Mouse (Mus musculus) heart, embryonic 11.5 days (tissue): Measurements from ENCODE around the gene Adh7. TPM values are rescaled to one million over a fixed set of nuclear protein-coding genes. Genes with fewer than 3 reads are reported as not detected.

Source experiments
- ATAC-seq: fragments of 200-750 bp; cut with Nextera tagmentation; replicated peaks from 2 replicates; pipeline ENCODE4 v1.8.0; 2017; ENCODE audit warnings: moderate library complexity; ENCODE audit not compliant: insufficient number of reproducible peaks, low FRiP score, low TSS enrichment
- H3K27ac ChIP-seq: fragments of 300-500 bp; sonication (generic); 2 replicates; pipeline ENCODE4 v1.5.1; 2014; ENCODE audit warnings: mild to moderate bottlenecking, low read depth, low read length
- H3K27me3 ChIP-seq: fragments of 300-500 bp; sonication (generic); 2 replicates; pipeline ENCODE4 v1.6.1; 2014; ENCODE audit warnings: mild to moderate bottlenecking, low read length, mixed read lengths; ENCODE audit not compliant: control insufficient read depth, insufficient read depth
- H3K36me3 ChIP-seq: fragments of 300-500 bp; sonication (generic); 2 replicates; pipeline ENCODE4 v1.6.1; 2014; ENCODE audit warnings: mild to moderate bottlenecking, low read length, moderate library complexity, mixed read lengths; ENCODE audit not compliant: control insufficient read depth, insufficient read depth
- H3K4me1 ChIP-seq: fragments of 300-500 bp; sonication (generic); 2 replicates; pipeline ENCODE4 v1.6.1; 2014; ENCODE audit warnings: low read length; ENCODE audit not compliant: control insufficient read depth, insufficient read depth
- H3K4me2 ChIP-seq: fragments of 300-500 bp; sonication (generic); 2 replicates; pipeline ENCODE4 v1.6.1; 2014; ENCODE audit warnings: mild to moderate bottlenecking, moderate library complexity
- H3K4me3 ChIP-seq: fragments of 300-500 bp; sonication (generic); 2 replicates; pipeline ENCODE4 v1.5.1; 2014; ENCODE audit warnings: low read depth, low read length
- H3K9ac ChIP-seq: fragments of 300-500 bp; sonication (generic); 2 replicates; pipeline ENCODE4 v1.6.1; 2014; ENCODE audit warnings: mild to moderate bottlenecking, low read depth, low read length, moderate library complexity
- H3K9me3 ChIP-seq: fragments of 300-500 bp; sonication (generic); replicated peaks from 2 replicates; pipeline ENCODE4 v1.6.1; 2016; ENCODE audit warnings: low read length; ENCODE audit not compliant: control insufficient read depth
- WGBS: fragments of 180-500 bp; shearing (Covaris S2); extraction: QIAGEN DNeasy Blood & Tissue Kit; methylation state at CpG from one replicate; pipeline ENCODE4 v1.1.7; 2014; ENCODE audit not compliant: insufficient replicate concordance; 5-methylcytosine and 5-hydroxymethylcytosine counted together
- polyA plus RNA-seq: library from polyadenylated mRNA; unstranded; fragments of >200 nt; fragmentation: Nextera tagmentation; extraction: Ambion mirVana; gene quantifications from 2 replicates; pipeline ENCODE4 v1.2.1, GENCODE M21; 2014

The Adh7 gene
- polyA plus RNA-seq, 1 experiment from 2014 or later = not detected

GRCm38 (mm10) chr3:138251156-138251555 is 33.6 kb downstream of the Adh7 start:
- Histone ChIP-seq H3K27ac (no peak overlapping the region), H3K9ac (no peak overlapping the region), H3K9me3 (no peaks in the 10 kb centered on the region), H3K4me2 (no peak overlapping the region), H3K4me1 (no peaks in the 10 kb centered on the region), H3K27me3 (no peaks in the 10 kb centered on the region), H3K4me3 (no peak overlapping the region), H3K36me3 (no peaks in the 10 kb centered on the region)
- ATAC-seq = no peak
- WGBS = 82% methylated on average over 6 of the region's 6 CpGs

- WGBS = 63% methylated on average over 5 of the region's 5 CpGs
Observed at GRCm38 (mm10) chr3:138254205-138254604, 36.6 kb downstream of the Adh7 start.

GRCm38 (mm10) chr3:138255366-138255765 is 37.8 kb downstream of the Adh7 start:
- H3K27me3 ChIP-seq = no peaks in the 10 kb centered on the region
- no peaks in the 10 kb centered on the region for H3K36me3 ChIP-seq
- no peaks in the 10 kb centered on the region for H3K9me3 ChIP-seq
- no peak overlapping the region for H3K4me3 ChIP-seq
- H3K4me1 ChIP-seq = no peaks in the 10 kb centered on the region
- no peak overlapping the region for H3K9ac ChIP-seq
- WGBS = 37% methylated on average over 3 of the region's 3 CpGs
- H3K4me2 ChIP-seq = no peak overlapping the region
- no peak for ATAC-seq
- no peak overlapping the region for H3K27ac ChIP-seq

More at GRCm38 (mm10) chr3:138254205-138254604, 36.6 kb downstream of the Adh7 start:
- no peak overlapping the region for H3K4me2 ChIP-seq
- H3K36me3 ChIP-seq = no peaks in the 10 kb centered on the region
- no peak overlapping the region for H3K4me3 ChIP-seq
- H3K27ac ChIP-seq = no peak overlapping the region
- no peaks in the 10 kb centered on the region for H3K4me1 ChIP-seq
- H3K9ac ChIP-seq = no peak overlapping the region
- H3K27me3 ChIP-seq = no peaks in the 10 kb centered on the region
- ATAC-seq = no peak
- no peaks in the 10 kb centered on the region for H3K9me3 ChIP-seq

GRCm38 (mm10) chr3:138255780-138256550 is 38.4 kb downstream of the Adh7 start:
- 51% methylated on average over 9 of the region's 9 CpGs for WGBS

GRCm38 (mm10) chr3:138260721-138261669 is 43.4 kb downstream of the Adh7 start, which contains the start of gene Adh1:
Gene Adh1 (plus strand): TSS chr3:138260991.
- Histone ChIP-seq H3K4me3 (no peak within 1 kb of the TSS), H3K36me3 (no peaks in the 10 kb centered on the region), H3K4me1 (no peaks in the 10 kb centered on the region), H3K27me3 (no peaks in the 10 kb centered on the region), H3K27ac (no peak within 1 kb of the TSS), H3K4me2 (no peak within 1 kb of the TSS), H3K9me3 (no peaks in the 10 kb centered on the region), H3K9ac (no peak within 1 kb of the TSS)
- ATAC-seq = no peak
- 72% methylated on average over 11 of the region's 11 CpGs for WGBS

More at GRCm38 (mm10) chr3:138255780-138256550, 38.4 kb downstream of the Adh7 start:
- Histone ChIP-seq H3K27me3 (no peaks in the 10 kb centered on the region), H3K27ac (no peak overlapping the region), H3K36me3 (no peaks in the 10 kb centered on the region), H3K9me3 (no peaks in the 10 kb centered on the region), H3K9ac (no peak overlapping the region), H3K4me3 (no peak overlapping the region), H3K4me1 (no peaks in the 10 kb centered on the region), H3K4me2 (no peak overlapping the region)
- ATAC-seq = no peak

- Histone ChIP-seq H3K4me1 (no peaks in the 10 kb centered on the region), H3K4me2 (no peak overlapping the region), H3K27me3 (no peaks in the 10 kb centered on the region), H3K36me3 (no peaks in the 10 kb centered on the region), H3K4me3 (no peak overlapping the region), H3K9me3 (no peaks in the 10 kb centered on the region), H3K27ac (no peak overlapping the region), H3K9ac (no peak overlapping the region)
- WGBS = 21% methylated on average over 4 of the region's 4 CpGs
- no peak for ATAC-seq
Observed at GRCm38 (mm10) chr3:138262568-138262967, 45.0 kb downstream of the Adh7 start.

GRCm38 (mm10) chr3:138263154-138263930 is 45.8 kb downstream of the Adh7 start:
- H3K9ac ChIP-seq = no peak overlapping the region
- WGBS = 71% methylated on average over 5 of the region's 5 CpGs
- no peaks in the 10 kb centered on the region for H3K36me3 ChIP-seq
- H3K27me3 ChIP-seq = no peaks in the 10 kb centered on the region
- no peaks in the 10 kb centered on the region for H3K4me1 ChIP-seq
- no peak overlapping the region for H3K4me2 ChIP-seq
- H3K9me3 ChIP-seq = no peaks in the 10 kb centered on the region
- H3K27ac ChIP-seq = no peak overlapping the region
- no peak for ATAC-seq
- no peak overlapping the region for H3K4me3 ChIP-seq

- Histone ChIP-seq H3K4me1 (no peaks in the 10 kb centered on the region), H3K9me3 (no peaks in the 10 kb centered on the region), H3K36me3 (no peaks in the 10 kb centered on the region), H3K27me3 (no peaks in the 10 kb centered on the region), H3K4me2 (no peak overlapping the region), H3K4me3 (no peak overlapping the region), H3K27ac (no peak overlapping the region), H3K9ac (no peak overlapping the region)
- WGBS = 75% methylated on average over 3 of the region's 3 CpGs
- no peak for ATAC-seq
Observed at GRCm38 (mm10) chr3:138264648-138265047, 47.1 kb downstream of the Adh7 start.
